In the genomic region with DNA sequence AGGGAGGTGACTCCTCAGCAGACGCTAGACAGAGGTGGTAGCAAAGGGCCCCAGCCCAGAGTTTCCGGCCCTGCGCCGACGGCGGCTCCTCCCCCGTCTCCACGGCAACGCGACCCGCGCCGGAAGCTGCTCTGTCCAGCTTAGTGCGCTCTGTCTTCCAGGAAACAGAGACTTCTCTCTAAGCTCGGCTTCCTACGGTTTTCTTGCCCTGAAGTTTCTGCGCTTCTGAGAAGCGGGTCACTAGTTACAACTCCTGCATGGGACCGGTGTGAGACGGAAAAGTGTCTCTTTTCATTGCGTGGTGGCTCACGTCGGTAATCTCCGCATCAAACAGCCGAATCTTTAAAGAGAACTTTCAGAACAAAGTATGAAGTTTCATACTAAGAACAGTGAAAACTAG, we compare ENCODE assay signal across 8 mouse cellular contexts. TPM values are rescaled to one million over a fixed set of nuclear protein-coding genes. Genes with fewer than 3 reads are reported as not detected.
DNase-seq lines count a peak whose midpoint lies in the region; ATAC-seq and TF ChIP-seq lines count a peak whose summit lies in the region.

A gene (minus strand): TSS at position 101 of the 400 bp plus-strand sequence.

- WGBS in kidney, embryonic 16.5 days: 87% methylated on average over 25 of the region's 25 CpGs
- WGBS in forebrain, embryonic 12.5 days: 86% methylated on average over 25 of the region's 25 CpGs
- WGBS in liver, postnatal 0 days (ENCODE audit: insufficient replicate concordance): 79% methylated on average over 25 of the region's 25 CpGs

- no peak for TF ChIP-seq CTCF in liver, postnatal 0 days (IDR thresholded peaks at IDR 0.05; ENCODE audit: low read depth)

- H3K4me2 ChIP-seq in kidney, embryonic 16.5 days (replicated peaks; ENCODE audit: low read depth, low read length): no peak within 1 kb of the TSS
- H3K4me2 ChIP-seq in forebrain, embryonic 12.5 days: no peak within 1 kb of the TSS
- no peak within 1 kb of the TSS for H3K4me2 ChIP-seq in liver, postnatal 0 days (ENCODE audit: low read depth, low read length)

- H3K4me3 ChIP-seq in kidney, embryonic 16.5 days (ENCODE audit: low read length): no peak within 1 kb of the TSS
- H3K4me3 ChIP-seq in forebrain, embryonic 12.5 days (replicated peaks): no peak within 1 kb of the TSS
- no peak within 1 kb of the TSS for H3K4me3 ChIP-seq in liver, postnatal 0 days (ENCODE audit: low read depth, low read length)

- H3K27me3 ChIP-seq in kidney, embryonic 16.5 days (ENCODE audit: insufficient read depth, low read length): no peaks in the 10 kb centered on the region
- no peaks in the 10 kb centered on the region for H3K27me3 ChIP-seq in forebrain, embryonic 12.5 days
- H3K27me3 ChIP-seq in liver, postnatal 0 days (ENCODE audit: insufficient read depth, low read length): no peaks in the 10 kb centered on the region

- DNase-seq in kidney, postnatal 25 days: no peak
- DNase-seq in left cerebral cortex, postnatal 10 days (ENCODE audit: extremely low spot score in 1 of 2, low spot score in 2 of 2): no peak
- DNase-seq in embryo, embryonic 10.5 days (ENCODE audit: low spot score): no peak
- DNase-seq in lung, postnatal 4 days: no peak
- DNase-seq in liver, postnatal 0 days: no peak

- no peak for ATAC-seq in kidney, embryonic 16.5 days (ENCODE audit: low FRiP score, low TSS enrichment)
- ATAC-seq in activated CD4-positive, CD25-positive, alpha-beta regulatory T cell, adult 4 months: no peak
- no peak for ATAC-seq in forebrain, embryonic 12.5 days (ENCODE audit: low FRiP score)
- no peak for ATAC-seq in liver, postnatal 0 days

- no peaks in the 10 kb centered on the region for H3K9me3 ChIP-seq in kidney, embryonic 16.5 days (ENCODE audit: low read length)
- H3K9me3 ChIP-seq in forebrain, embryonic 12.5 days: no peaks in the 10 kb centered on the region
- H3K9me3 ChIP-seq in liver, postnatal 0 days (ENCODE audit: low read length): no peaks in the 10 kb centered on the region

- H3K4me1 ChIP-seq in kidney, embryonic 16.5 days (ENCODE audit: insufficient read depth, low read length): no peaks in the 10 kb centered on the region
- H3K4me1 ChIP-seq in forebrain, embryonic 12.5 days: no peaks in the 10 kb centered on the region
- H3K4me1 ChIP-seq in liver, postnatal 0 days (ENCODE audit: insufficient read depth): no peaks in the 10 kb centered on the region

- H3K27ac ChIP-seq in kidney, embryonic 16.5 days (ENCODE audit: low read length): no peak within 1 kb of the TSS
- H3K27ac ChIP-seq in forebrain, embryonic 12.5 days: no peak within 1 kb of the TSS
- no peak within 1 kb of the TSS for H3K27ac ChIP-seq in liver, postnatal 0 days (ENCODE audit: low read depth)

- no peak within 1 kb of the TSS for H3K9ac ChIP-seq in kidney, embryonic 16.5 days (replicated peaks; ENCODE audit: low read length)
- no peak within 1 kb of the TSS for H3K9ac ChIP-seq in forebrain, embryonic 12.5 days
- H3K9ac ChIP-seq in liver, postnatal 0 days (replicated peaks): no peak within 1 kb of the TSS

- intact Hi-C loops in left cerebral cortex, postnatal 10 days (cut with DNase I): no loop called here

- H3K36me3 ChIP-seq in kidney, embryonic 16.5 days (ENCODE audit: insufficient read depth, low read length): no peaks in the 10 kb centered on the region
- H3K36me3 ChIP-seq in forebrain, embryonic 12.5 days (replicated peaks): no peaks in the 10 kb centered on the region
- H3K36me3 ChIP-seq in liver, postnatal 0 days (replicated peaks; ENCODE audit: insufficient read depth, low read length): no peaks in the 10 kb centered on the region

- TF ChIP-seq EP300 in liver, postnatal 0 days (IDR thresholded peaks at IDR 0.05; ENCODE audit: low read depth): no peak

RNA-seq across cellular contexts. Expression of the gene that starts here (rescaled TPM):
- 15.2 and 20.7 TPM in 2 replicates for polyA plus RNA-seq in kidney, embryonic 16.5 days (2015; fragmentation: Nextera tagmentation; extraction: Ambion mirVana)
- polyA plus RNA-seq in activated CD4-positive, CD25-positive, alpha-beta regulatory T cell, adult 4 months (2017; shearing (Covaris generic)): 10 to 100 TPM; 33.1 to 45.9 TPM
- 16.8 and 17.8 TPM in 2 replicates for polyA plus RNA-seq in forebrain, embryonic 12.5 days (2016; fragmentation: Nextera tagmentation; extraction: Ambion mirVana)
- total RNA-seq in left cerebral cortex, postnatal 10 days (2021): 10 to 100 TPM; 51.9 to 73.2 TPM
- polyA plus RNA-seq in liver, postnatal 0 days (2015; fragmentation: Nextera tagmentation; extraction: Ambion mirVana): 2.3 and 3.1 TPM in 2 replicates
